Mouse (Mus musculus): ENCODE measurements around the gene Tmem44. TPM values are rescaled to one million over a fixed set of nuclear protein-coding genes. Genes with fewer than 3 reads are reported as not detected.

The Tmem44 gene
- polyA plus RNA-seq, 1 experiment: 1.1 TPM

Other genes starting within 250 kb of the Tmem44 start
- gene Gp5, start 240.1 kb downstream of the Tmem44 start, polyA plus RNA-seq (2012; fragmentation: generic; extraction: Trizol): 0.50 TPM
- gene Atp13a3, start 144.9 kb downstream of the Tmem44 start, polyA plus RNA-seq (2012; fragmentation: generic; extraction: Trizol): 53.4 TPM
- gene Lsg1, start 36.8 kb upstream of the Tmem44 start, polyA plus RNA-seq (2012; fragmentation: generic; extraction: Trizol): 26.2 TPM
- gene Fam43a, start 48.9 kb upstream of the Tmem44 start, polyA plus RNA-seq (2012; fragmentation: generic; extraction: Trizol): 0.77 TPM